Mouse (Mus musculus) bone marrow macrophage, adult 2 months (primary cell): ENCODE data around the gene Grb2.

Experiments used
- CTCF ChIP-seq: IDR thresholded peaks from 2 replicates; pipeline ENCODE4 v1.5.1; 2012; ENCODE audit warnings: low read depth, mild to moderate bottlenecking, low read length, moderate library complexity
- POLR2A ChIP-seq: IDR thresholded peaks from 2 replicates; pipeline ENCODE4 v1.6.1; 2012; ENCODE audit warnings: mild to moderate bottlenecking, low read depth, low read length, borderline replicate concordance

DNA sequence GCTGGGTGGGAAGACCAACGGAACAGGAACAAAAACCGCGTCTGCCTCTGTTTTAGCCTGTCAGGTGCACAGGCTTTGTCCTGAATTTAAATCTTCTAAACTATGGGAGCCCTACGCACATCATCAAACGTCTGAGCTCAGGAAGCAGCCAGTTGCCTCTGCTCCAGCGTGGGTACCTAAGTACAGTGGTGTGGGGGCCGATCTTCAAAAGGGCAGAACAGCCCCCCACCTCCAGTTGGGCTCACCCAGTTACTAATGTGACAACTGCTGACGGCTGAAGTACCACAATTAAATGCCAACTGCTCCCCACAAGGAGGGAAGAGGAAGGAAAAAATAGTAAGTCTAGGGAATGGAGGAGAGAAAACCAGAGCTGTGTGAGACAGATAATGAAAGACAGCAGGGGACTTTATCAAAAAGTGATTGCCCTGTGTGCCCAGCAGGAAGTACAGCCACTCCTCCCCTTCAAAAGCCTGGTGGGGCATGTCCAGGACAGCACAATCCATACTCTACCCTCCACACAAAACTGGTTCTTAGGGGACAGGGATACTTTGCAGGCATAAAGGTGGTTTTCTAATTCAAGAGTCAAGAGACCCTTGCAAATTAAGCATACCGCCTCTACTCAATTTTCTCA is 34.0 kb downstream of the Grb2 start:
- TF ChIP-seq POLR2A = no peak
- no peak for TF ChIP-seq CTCF
